Mouse (Mus musculus): ENCODE results near the gene Ndc1. TPM values are rescaled to one million over a fixed set of nuclear protein-coding genes. Genes with fewer than 3 reads are reported as not detected.

Gene Ndc1
- 15.0 and 15.3 TPM in 2 replicates for polyA plus RNA-seq (2015; fragmentation: Nextera tagmentation; extraction: Ambion mirVana)

GRCm38 (mm10) chr4:107367567-107368314 is at the start of gene Ndc1:
Gene Ndc1, plus strand, starts transcription at chr4:107367784.

GRCm38 (mm10) chr4:107434356-107435237 is 67.0 kb downstream of the Ndc1 start, which contains the start of gene Glis1:
Gene Glis1, plus strand, starts transcription at chr4:107434591.

Small RNA genes lying within 50 kb of the gene (microRNA-seq; reads per million reads assigned to microRNA genes)
- gene Gm24804 = not detected

Other genes with a start within 250 kb of the Ndc1 start
- gene Tmem59, start 189.4 kb upstream of the Ndc1 start, polyA plus RNA-seq (2015; fragmentation: Nextera tagmentation; extraction: Ambion mirVana) = 398 and 438 TPM in 2 replicates
- 20.8 and 25.4 TPM in 2 replicates for gene Tceanc2, start 188.7 kb upstream of the Ndc1 start, polyA plus RNA-seq (2015; fragmentation: Nextera tagmentation; extraction: Ambion mirVana)
- gene Ldlrad1, start 158.6 kb upstream of the Ndc1 start, polyA plus RNA-seq (2015; fragmentation: Nextera tagmentation; extraction: Ambion mirVana) = not detected in 2 replicates
- gene Lrrc42, start 114.3 kb upstream of the Ndc1 start, polyA plus RNA-seq (2015; fragmentation: Nextera tagmentation; extraction: Ambion mirVana) = 52.2 and 55.7 TPM in 2 replicates
- gene Hspb11, start 114.2 kb upstream of the Ndc1 start, polyA plus RNA-seq (2015; fragmentation: Nextera tagmentation; extraction: Ambion mirVana) = 38.5 and 49.4 TPM in 2 replicates
- gene Dio1, start 60.6 kb upstream of the Ndc1 start, polyA plus RNA-seq (2015; fragmentation: Nextera tagmentation; extraction: Ambion mirVana) = not detected in 2 replicates
- 78.6 and 80.5 TPM in 2 replicates for gene Yipf1, start 53.4 kb upstream of the Ndc1 start, polyA plus RNA-seq (2015; fragmentation: Nextera tagmentation; extraction: Ambion mirVana)
- 4.1 and 4.9 TPM in 2 replicates for gene Glis1, start 66.8 kb downstream of the Ndc1 start, polyA plus RNA-seq (2015; fragmentation: Nextera tagmentation; extraction: Ambion mirVana)

All from neural tube, postnatal 0 days (tissue).